Mouse (Mus musculus) ES-Bruce4 (cell line): ENCODE measurements around the gene Gopc.

Source experiments
- CTCF ChIP-seq: IDR thresholded peaks from one replicate; pipeline ENCODE4 v1.8.1; 2011; ENCODE audit warnings: low read depth, low read length
- EP300 ChIP-seq: IDR thresholded peaks from 2 replicates; pipeline ENCODE4 v1.6.1; 2011; ENCODE audit warnings: low read depth, low read length; ENCODE audit not compliant: insufficient read depth
- POLR2A ChIP-seq: IDR thresholded peaks from one replicate; pipeline ENCODE4 v1.8.1; 2011; ENCODE audit warnings: low read length; ENCODE audit not compliant: insufficient read depth

DNA sequence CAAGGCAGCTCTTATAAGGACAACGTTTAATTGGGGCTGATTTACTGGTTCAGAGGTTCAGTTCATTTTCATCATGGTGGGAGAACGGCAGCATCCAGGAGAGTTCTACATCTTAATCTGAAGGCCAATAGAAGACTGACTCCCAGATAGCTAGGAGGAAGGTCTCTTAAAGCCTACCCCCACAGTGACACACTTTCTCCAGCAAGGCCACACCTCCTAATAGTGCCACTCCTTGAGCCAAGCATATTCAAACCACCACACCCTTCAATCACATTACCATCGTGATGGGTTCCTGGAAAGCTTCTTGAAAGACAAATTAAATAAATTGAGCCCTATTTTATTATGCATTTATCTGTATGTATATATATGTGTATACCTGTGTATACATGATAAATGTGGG, 92.7 kb downstream of the Gopc start:
- TF ChIP-seq POLR2A (no peak), CTCF (no peak), EP300 (no peak)
